Comparison of ENCODE assay signal across 19 mouse cellular contexts in the genomic region with DNA sequence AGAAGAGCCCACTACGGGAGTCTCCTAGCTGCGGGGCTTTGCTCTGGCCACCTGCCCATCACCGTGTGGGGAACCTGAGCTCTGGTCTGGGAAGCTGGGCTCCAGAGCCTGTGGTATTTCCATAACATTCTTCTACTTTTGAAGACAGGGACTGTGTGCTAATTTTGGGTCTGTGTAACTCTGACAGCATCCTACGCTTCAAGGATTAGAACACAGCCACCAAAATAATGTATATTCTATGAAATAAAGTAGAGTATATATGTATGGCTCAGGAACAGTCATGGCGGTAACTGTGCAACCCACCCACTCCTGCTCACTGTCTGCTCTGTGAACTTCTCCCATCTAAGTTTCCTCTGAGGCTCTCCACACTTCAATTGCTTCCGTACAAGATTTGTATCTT.
DNase-seq lines count a peak whose midpoint lies in the region; ATAC-seq and TF ChIP-seq lines count a peak whose summit lies in the region.
"Had no signal": no experiment of that assay in that cellular context is flagged by ENCODE, and none has a peak within 500 bp of the region (broad histone marks: within the 10 kb centered on the region; RNA-seq: fewer than 3 reads in every experiment).

No protein-coding gene starts in this region.

- no peak overlapping the region for H3K4me3 ChIP-seq in left cerebral cortex, adult 2 months
- H3K4me3 ChIP-seq: embryonic facial prominence, embryonic 10.5 days; embryonic facial prominence, embryonic 12.5 days; forebrain, embryonic 13.5 days; forebrain, embryonic 15.5 days had no signal

- intact Hi-C loops in left cerebral cortex, adult 2 months (cut with DNase I): no loop called here
- intact Hi-C loops in left cerebral cortex, postnatal 10 days (cut with DNase I): no loop called here

- peak overlapping the region; percentile 51 for H3K27ac ChIP-seq in left cerebral cortex, adult 2 months
- H3K27ac ChIP-seq: embryonic facial prominence, embryonic 10.5 days; embryonic facial prominence, embryonic 12.5 days; forebrain, embryonic 13.5 days; forebrain, embryonic 15.5 days had no signal

- peak; percentile 28 to 38 for DNase-seq in frontal cortex, adult 2 months (ENCODE audit: extremely low spot score in 1 of 2, low spot score in 1 of 2)
- no peak for DNase-seq in frontal cortex, postnatal 14 days (ENCODE audit: low spot score in 2 of 2)
- DNase-seq in left cerebral cortex, adult 2 months (ENCODE audit: extremely low spot score in 1 of 2, low spot score in 2 of 2): no peak
- no peak for DNase-seq in left cerebral cortex, postnatal 10 days (ENCODE audit: extremely low spot score in 1 of 2, low spot score in 2 of 2)
- peak; percentile 66 for DNase-seq in brain, adult 2 months (ENCODE audit: low read depth, low spot score)
- DNase-seq in telencephalon, adult 2 months (ENCODE audit: low read depth, low spot score): peak; percentile 63
- DNase-seq: adrenal gland, adult 2 months; adrenal gland, postnatal 10 days; adrenal gland, postnatal 25 days; cerebellum, adult 11-12 months; cerebellum, adult 2 months; cerebellum, adult 9-10 months; cerebellum, postnatal 10 days; cerebellum, postnatal 25 days had no signal

- no peak for TF ChIP-seq CTCF in left cerebral cortex, adult 2 months (IDR thresholded peaks at IDR 0.05)

- no peak for ATAC-seq in granulocyte monocyte progenitor cell, adult 5-6 weeks (replicated peaks; ENCODE audit: poor library complexity, severe bottlenecking)
- ATAC-seq: forebrain, embryonic 13.5 days; forebrain, embryonic 15.5 days had no signal

Comparison
In these comparisons a context has a peak if more than half of its experiments do, and no peak if none do; other contexts are left out.
1. DNase-seq: peak in frontal cortex, adult 2 months (2 of 2), brain, adult 2 months (single experiment) and telencephalon, adult 2 months (single experiment); none in frontal cortex, postnatal 14 days (0 of 2), left cerebral cortex, adult 2 months (0 of 2) and left cerebral cortex, postnatal 10 days (0 of 2).